Mouse (Mus musculus) cerebellum, postnatal 10 days (tissue): ENCODE results near the gene Gpd1.
"Not testable (repeated sequence)": the region's sequence is repeated elsewhere in the genome, so short reads cannot be mapped to it uniquely, and the experiment has no call there.

Experiments
- DNase-seq, 2 experiments: peaks; one replicate each; pipeline ENCODE4 v3.0.0; 2021; ENCODE audit warnings: mixed read lengths in 2 of 2

Gpd1 gene

GRCm38 (mm10) chr15:99723120-99723514 lies 5.8 kb downstream of the Gpd1 start:
- DNase-seq, result no peak

GRCm38 (mm10) chr15:99723515-99724291 lies 6.4 kb downstream of the Gpd1 start:
- DNase-seq, result peak; percentile 66 to 69

GRCm38 (mm10) chr15:99724292-99725021 lies 7.1 kb downstream of the Gpd1 start:
- peak; percentile 77 to 81 for DNase-seq

GRCm38 (mm10) chr15:99725341-99726155 lies 8.2 kb downstream of the Gpd1 start, which contains the start of gene Cox14:
Gene Cox14 (plus strand): TSS chr15:99725618.
- DNase-seq, result peak; percentile 97 to 98

GRCm38 (mm10) chr15:99726549-99726948 lies 9.2 kb downstream of the Gpd1 start:
- DNase-seq, result no peak

GRCm38 (mm10) chr15:99727039-99727438 lies 9.7 kb downstream of the Gpd1 start:
- not testable (repeated sequence) for DNase-seq

- DNase-seq, result no peak
Measured at GRCm38 (mm10) chr15:99727525-99727924, 10.2 kb downstream of the Gpd1 start.

- peak; percentile 35 to 42 for DNase-seq
Measured at GRCm38 (mm10) chr15:99728211-99728610, 10.9 kb downstream of the Gpd1 start.

- no peak for DNase-seq
Measured at GRCm38 (mm10) chr15:99729056-99729783, 11.9 kb downstream of the Gpd1 start.

- DNase-seq, result no peak
Measured at GRCm38 (mm10) chr15:99731167-99731566, 13.9 kb downstream of the Gpd1 start.

- no peak for DNase-seq
Measured at GRCm38 (mm10) chr15:99731678-99732077, 14.4 kb downstream of the Gpd1 start.

GRCm38 (mm10) chr15:99733186-99733585 lies 15.9 kb downstream of the Gpd1 start:
- DNase-seq, result no peak

- peak; percentile 99 to 100 for DNase-seq
Measured at GRCm38 (mm10) chr15:99735631-99736030, 18.3 kb downstream of the Gpd1 start.

- DNase-seq, result no peak
Measured at GRCm38 (mm10) chr15:99736675-99737074, 19.4 kb downstream of the Gpd1 start.

GRCm38 (mm10) chr15:99740229-99740628 lies 22.9 kb downstream of the Gpd1 start:
- peak; percentile 28 to 49 for DNase-seq

- DNase-seq, result no peak
Measured at GRCm38 (mm10) chr15:99754204-99754603, 36.9 kb downstream of the Gpd1 start.

- no peak for DNase-seq
Measured at GRCm38 (mm10) chr15:99767467-99767866, 50.2 kb downstream of the Gpd1 start.

- no peak for DNase-seq
Measured at GRCm38 (mm10) chr15:99768761-99769160, 51.4 kb downstream of the Gpd1 start.

GRCm38 (mm10) chr15:99771004-99771500 lies 53.7 kb downstream of the Gpd1 start:
- no peak for DNase-seq

GRCm38 (mm10) chr15:99771601-99772276 lies 54.4 kb downstream of the Gpd1 start:
- peak in 1 of 2 experiments; percentile 56 for DNase-seq

- DNase-seq, result peak; percentile 83 to 91
Measured at GRCm38 (mm10) chr15:99772277-99772880, 55.1 kb downstream of the Gpd1 start.

GRCm38 (mm10) chr15:99772881-99772924 lies 55.4 kb downstream of the Gpd1 start, which contains the start of gene Cers5:
Gene Cers5 (minus strand): TSS chr15:99772885.
- DNase-seq, result not testable (repeated sequence)
